In genomic region chr2:117122701-117123337, GRCm38 (mm10) we compare ENCODE assay signal across 8 mouse cellular contexts. TPM values are rescaled to one million over a fixed set of nuclear protein-coding genes. Genes with fewer than 3 reads are reported as not detected.
DNase-seq lines count a peak whose midpoint lies in the region; ATAC-seq and TF ChIP-seq lines count a peak whose summit lies in the region.

No protein-coding gene starts in this region.

- H3K27me3 ChIP-seq in testis, adult 2 months (ENCODE audit: control insufficient read depth, insufficient read depth, low read length) = no peaks in the 10 kb centered on the region
- no peaks in the 10 kb centered on the region for H3K27me3 ChIP-seq in forebrain, postnatal 0 days (ENCODE audit: insufficient read depth, low read length)
- no peaks in the 10 kb centered on the region for H3K27me3 ChIP-seq in limb, embryonic 10.5 days (ENCODE audit: low read depth, poor library complexity, severe bottlenecking)
- H3K27me3 ChIP-seq in midbrain, embryonic 11.5 days (ENCODE audit: control insufficient read depth, insufficient read depth, low read length) = no peaks in the 10 kb centered on the region

- H3K4me3 ChIP-seq in testis, adult 2 months (ENCODE audit: control insufficient read depth, low read depth, low read length) = peak overlapping the region; percentile 30; the same call in 1 of the 2 replicates
- H3K4me3 ChIP-seq in forebrain, postnatal 0 days (ENCODE audit: low read depth, low read length) = peak overlapping the region; percentile 99
- H3K4me3 ChIP-seq in limb, embryonic 10.5 days = peak overlapping the region; percentile 99
- H3K4me3 ChIP-seq in midbrain, embryonic 11.5 days (ENCODE audit: low read depth, low read length) = peak overlapping the region; percentile 97

- H3K4me2 ChIP-seq in forebrain, postnatal 0 days (ENCODE audit: low read depth) = peak overlapping the region; percentile 71
- peak overlapping the region; percentile 79 for H3K4me2 ChIP-seq in midbrain, embryonic 11.5 days

- no peak for TF ChIP-seq CTCF in testis, adult 2 months (IDR thresholded peaks at IDR 0.05; ENCODE audit: control insufficient read depth, insufficient read depth, insufficient replicate concordance, low read depth, low read length)
- no peak for TF ChIP-seq CTCF in forebrain, postnatal 0 days (IDR thresholded peaks at IDR 0.05; ENCODE audit: low read depth)

- no peaks in the 10 kb centered on the region for H3K9me3 ChIP-seq in forebrain, postnatal 0 days (ENCODE audit: low read length)
- H3K9me3 ChIP-seq in limb, embryonic 10.5 days (replicated peaks) = no peaks in the 10 kb centered on the region
- no peaks in the 10 kb centered on the region for H3K9me3 ChIP-seq in midbrain, embryonic 11.5 days (ENCODE audit: control insufficient read depth, low read length)

- TF ChIP-seq POLR2A in testis, adult 2 months (IDR thresholded peaks at IDR 0.05; ENCODE audit: control insufficient read depth, low read depth, low read length) = no peak

- WGBS in forebrain, postnatal 0 days = 2% methylated on average over 17 of the region's 17 CpGs
- 13% methylated on average over 17 of the region's 17 CpGs for WGBS in limb, embryonic 10.5 days
- WGBS in midbrain, embryonic 11.5 days = 14% methylated on average over 17 of the region's 17 CpGs

- ATAC-seq in forebrain, postnatal 0 days = peak; percentile 23
- peak; percentile 38; the same call in 1 of the 2 replicates for ATAC-seq in midbrain, embryonic 11.5 days (ENCODE audit: low FRiP score)

- H3K36me3 ChIP-seq in testis, adult 2 months (ENCODE audit: control insufficient read depth, insufficient read depth, low read length) = no peaks in the 10 kb centered on the region
- H3K36me3 ChIP-seq in forebrain, postnatal 0 days (ENCODE audit: insufficient read depth) = no peaks in the 10 kb centered on the region; the same call in 1 of the 2 replicates
- peaks cover 11% of the 10 kb centered on the region for H3K36me3 ChIP-seq in limb, embryonic 10.5 days
- H3K36me3 ChIP-seq in midbrain, embryonic 11.5 days (ENCODE audit: control insufficient read depth, insufficient read depth, low read length) = no peaks in the 10 kb centered on the region

- no peak overlapping the region for H3K27ac ChIP-seq in testis, adult 2 months (ENCODE audit: control insufficient read depth, insufficient read depth, low read depth, low read length)
- H3K27ac ChIP-seq in forebrain, postnatal 0 days (ENCODE audit: low read depth, low read length) = no peak overlapping the region
- H3K27ac ChIP-seq in limb, embryonic 10.5 days = peak overlapping the region; percentile 100
- H3K27ac ChIP-seq in midbrain, embryonic 11.5 days (ENCODE audit: low read depth, low read length) = no peak overlapping the region

- H3K9ac ChIP-seq in forebrain, postnatal 0 days = peak overlapping the region; percentile 92
- peak overlapping the region; percentile 92 for H3K9ac ChIP-seq in midbrain, embryonic 11.5 days (ENCODE audit: low read length)

- DNase-seq in testis, postnatal 10 days (ENCODE audit: low spot score) = no peak
- peak; percentile 60 for DNase-seq in cerebellum, adult 8-10 months
- peak; percentile 67 for DNase-seq in forebrain, postnatal 0 days
- peak; percentile 87 for DNase-seq in induced T-regulatory cell, adult 2 months (ENCODE audit: low read depth)
- DNase-seq in limb, embryonic 10.5 days (ENCODE audit: low spot score) = peak; percentile 63
- peak; percentile 94 for DNase-seq in midbrain, embryonic 11.5 days (ENCODE audit: low spot score, missing footprints)
- peak; percentile 16 to 37 for DNase-seq in spleen, adult 18-20 months

- H3K4me1 ChIP-seq in testis, adult 2 months (ENCODE audit: control insufficient read depth, insufficient read depth, low read length) = peaks cover 8% of the 10 kb centered on the region
- peaks cover 11% of the 10 kb centered on the region; the same call in 1 of the 2 replicates for H3K4me1 ChIP-seq in forebrain, postnatal 0 days (ENCODE audit: insufficient read depth)
- peaks cover 28% of the 10 kb centered on the region for H3K4me1 ChIP-seq in limb, embryonic 10.5 days
- H3K4me1 ChIP-seq in midbrain, embryonic 11.5 days (ENCODE audit: control insufficient read depth, insufficient read depth, low read length) = peaks cover 10% of the 10 kb centered on the region; the same call in 1 of the 2 replicates

RNA-seq across cellular contexts. Expression of gene Spred1, which starts 1.6 kb away (rescaled TPM):
- polyA plus RNA-seq in testis, adult 2 months (2012; rRNA removed) = 0.76 and 1.0 TPM in 2 replicates
- total RNA-seq in forebrain, postnatal 0 days (2014; rRNA removed) = 56.2 and 66.9 TPM in 2 replicates
- polyA plus RNA-seq in forebrain, postnatal 0 days (2015; fragmentation: Nextera tagmentation; extraction: Ambion mirVana) = 8.8 and 11.3 TPM in 2 replicates
- 14.9 and 17.1 TPM in 2 replicates for polyA plus RNA-seq in limb, embryonic 10.5 days (2016; fragmentation: Nextera tagmentation; extraction: Ambion mirVana)
- 20.1 and 21.4 TPM in 2 replicates for polyA plus RNA-seq in midbrain, embryonic 11.5 days (2014; fragmentation: Nextera tagmentation; extraction: Ambion mirVana)

Comparison
In these comparisons a context has a peak if more than half of its experiments do, and no peak if none do; other contexts are left out.
1. H3K4me3 ChIP-seq: peak in every context shown above with its lines; median percentile 99 in forebrain, postnatal 0 days; 99 in limb, embryonic 10.5 days; 97 in midbrain, embryonic 11.5 days; 30 in testis, adult 2 months.